In the genomic region with DNA sequence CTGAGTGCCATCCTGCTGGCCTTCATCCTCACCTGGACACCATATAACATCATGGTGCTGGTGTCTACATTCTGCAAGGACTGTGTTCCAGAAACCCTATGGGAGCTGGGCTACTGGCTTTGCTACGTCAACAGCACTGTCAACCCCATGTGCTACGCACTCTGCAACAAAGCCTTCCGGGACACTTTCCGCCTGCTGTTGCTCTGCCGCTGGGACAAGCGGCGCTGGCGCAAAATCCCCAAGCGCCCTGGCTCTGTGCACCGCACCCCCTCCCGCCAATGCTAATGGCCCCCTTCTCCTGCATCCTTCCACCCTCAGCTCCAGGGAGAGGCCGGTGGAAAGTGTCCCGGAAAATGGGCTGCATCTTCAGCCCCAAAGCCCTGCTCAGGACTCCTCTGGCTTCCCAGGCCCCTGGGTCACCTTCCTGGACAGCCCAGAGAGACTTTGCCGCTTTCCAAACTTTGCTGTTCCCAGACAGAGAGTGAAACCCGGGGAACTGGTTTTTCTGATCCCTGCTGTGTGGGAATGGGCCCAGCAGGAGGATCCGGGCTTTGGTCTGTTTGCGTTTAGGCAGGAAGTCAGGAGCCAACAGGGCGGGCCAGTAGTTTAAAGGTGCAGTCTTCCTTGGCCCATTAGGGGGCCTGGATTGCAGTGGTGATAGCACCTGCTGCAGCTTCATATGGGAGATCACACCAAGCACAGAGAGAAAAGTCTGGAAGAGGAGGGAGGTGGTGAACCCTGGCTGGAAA, we compare ENCODE assay signal across 9 mouse cellular contexts. TPM values are rescaled to one million over a fixed set of nuclear protein-coding genes. Genes with fewer than 3 reads are reported as not detected.
DNase-seq lines count a peak whose midpoint lies in the region; ATAC-seq and TF ChIP-seq lines count a peak whose summit lies in the region.
"Had no signal": no experiment of that assay in that cellular context is flagged by ENCODE, and none has a peak within 500 bp of the region (broad histone marks: within the 10 kb centered on the region; RNA-seq: fewer than 3 reads in every experiment).

No protein-coding gene starts in this region.

- DNase-seq in adrenal gland, postnatal 14 days: peak; percentile 13
- no peak for DNase-seq in adrenal gland, postnatal 36 days
- peak; percentile 89 for DNase-seq in R1 (ENCODE audit: low read depth, low spot score)
- peak; percentile 64 for DNase-seq in intestine, embryonic 14.5 days (ENCODE audit: low spot score)
- DNase-seq in thymus, adult 2 months: no peak
- no peak for DNase-seq in layer of hippocampus, postnatal 25 days (ENCODE audit: extremely low spot score in 1 of 2, low spot score in 1 of 2)
- no peak for DNase-seq in retina, postnatal 1 day

- TF ChIP-seq POLR2A in thymus, adult 2 months (IDR thresholded peaks at IDR 0.05; ENCODE audit: control insufficient read depth, extremely low read depth, insufficient read depth, low read length, poor library complexity): no peak

- no peak overlapping the region for H3K4me3 ChIP-seq in intestine, embryonic 14.5 days (ENCODE audit: low read depth, low read length)
- H3K4me3 ChIP-seq in liver, embryonic 16.5 days (ENCODE audit: low read depth, low read length): peak overlapping the region; percentile 10
- H3K4me3 ChIP-seq in thymus, adult 2 months (ENCODE audit: control insufficient read depth, insufficient read depth, low read length): no peak overlapping the region

- H3K4me2 ChIP-seq in intestine, embryonic 14.5 days (ENCODE audit: low read length): peak overlapping the region; percentile 40
- H3K4me2 ChIP-seq in liver, embryonic 16.5 days (ENCODE audit: low read depth, low read length): peak overlapping the region; percentile 33

- no peaks in the 10 kb centered on the region for H3K27me3 ChIP-seq in intestine, embryonic 14.5 days (replicated peaks; ENCODE audit: control insufficient read depth, insufficient read depth, low read length)
- no peaks in the 10 kb centered on the region for H3K27me3 ChIP-seq in liver, embryonic 16.5 days (ENCODE audit: control insufficient read depth, insufficient read depth, low read depth, low read length)
- H3K27me3 ChIP-seq in thymus, adult 2 months (ENCODE audit: control insufficient read depth, insufficient read depth, low read length): no peaks in the 10 kb centered on the region

- 22% methylated on average over 18 of the region's 18 CpGs for WGBS in intestine, embryonic 14.5 days
- WGBS in liver, embryonic 16.5 days (ENCODE audit: insufficient replicate concordance): 59% methylated on average over 18 of the region's 18 CpGs
- WGBS in thymus, adult 2 months: 87% methylated on average over 18 of the region's 18 CpGs

- H3K36me3 ChIP-seq in intestine, embryonic 14.5 days (ENCODE audit: control insufficient read depth, insufficient read depth, low read length): no peaks in the 10 kb centered on the region
- no peaks in the 10 kb centered on the region for H3K36me3 ChIP-seq in liver, embryonic 16.5 days (ENCODE audit: control insufficient read depth, insufficient read depth)
- no peaks in the 10 kb centered on the region for H3K36me3 ChIP-seq in thymus, adult 2 months (ENCODE audit: control insufficient read depth, insufficient read depth, low read length)

- H3K9me3 ChIP-seq in intestine, embryonic 14.5 days (ENCODE audit: control insufficient read depth, low read length): no peaks in the 10 kb centered on the region
- no peaks in the 10 kb centered on the region for H3K9me3 ChIP-seq in liver, embryonic 16.5 days (replicated peaks; ENCODE audit: control insufficient read depth, low read length)

- H3K4me1 ChIP-seq in intestine, embryonic 14.5 days (replicated peaks; ENCODE audit: control insufficient read depth, insufficient read depth, low read length): peaks cover 12% of the 10 kb centered on the region; the same call in 1 of the 2 replicates
- H3K4me1 ChIP-seq in liver, embryonic 16.5 days (ENCODE audit: control insufficient read depth, low read depth, low read length): no peaks in the 10 kb centered on the region
- H3K4me1 ChIP-seq in thymus, adult 2 months (replicated peaks; ENCODE audit: control insufficient read depth, insufficient read depth, low read length): no peaks in the 10 kb centered on the region

- H3K27ac ChIP-seq in intestine, embryonic 14.5 days (ENCODE audit: low read depth): peak overlapping the region; percentile 51; the same call in 1 of the 2 replicates
- no peak overlapping the region for H3K27ac ChIP-seq in liver, embryonic 16.5 days (ENCODE audit: low read length)
- no peak overlapping the region for H3K27ac ChIP-seq in thymus, adult 2 months (ENCODE audit: control insufficient read depth, insufficient read depth, low read length)
- H3K27ac ChIP-seq: macrophage had no signal

- H3K9ac ChIP-seq in intestine, embryonic 14.5 days (ENCODE audit: low read length): peak overlapping the region; percentile 29; the same call in 1 of the 2 replicates
- H3K9ac ChIP-seq in liver, embryonic 16.5 days (ENCODE audit: low read depth, low read length): no peak overlapping the region

- peak; percentile 76 for ATAC-seq in intestine, embryonic 14.5 days (replicated peaks; ENCODE audit: low FRiP score, low TSS enrichment, low read depth)
- peak; percentile 35; the same call in 1 of the 2 replicates for ATAC-seq in liver, embryonic 16.5 days (ENCODE audit: low read depth)

- no peak for TF ChIP-seq CTCF in thymus, adult 2 months (IDR thresholded peaks at IDR 0.05; ENCODE audit: borderline replicate concordance, control insufficient read depth, extremely low read depth, insufficient read depth, low read length, poor library complexity)

RNA-seq across cellular contexts. Expression of a gene that starts 15.6 kb away (rescaled TPM):
- 1.5 and 2.4 TPM in 2 replicates for total RNA-seq in adrenal gland, postnatal 14 days (2021)
- total RNA-seq in adrenal gland, postnatal 36 days (2021): 1 to 10 TPM; 1.3 TPM
- polyA plus RNA-seq in intestine, embryonic 14.5 days (2014; fragmentation: Nextera tagmentation; extraction: Ambion mirVana): 0.26 and 0.44 TPM in 2 replicates
- polyA plus RNA-seq in liver, embryonic 16.5 days (2015; fragmentation: Nextera tagmentation; extraction: Ambion mirVana): 0.02 TPM in 1 of 2 replicates, not detected in the other
- polyA plus RNA-seq in thymus, adult 2 months (2012; rRNA removed): 0.01 and 0.05 TPM in 2 replicates
- total RNA-seq in layer of hippocampus, postnatal 25 days (2021): 100 to 1,000 TPM; 188 to 200 TPM
- polyA plus RNA-seq: macrophage had no signal

RNA-seq across cellular contexts. Expression of a gene that starts 44.0 kb away (rescaled TPM):
- total RNA-seq in adrenal gland, postnatal 14 days (2021): 178 and 199 TPM in 2 replicates
- total RNA-seq in adrenal gland, postnatal 36 days (2021): 100 to 1,000 TPM; 354 to 445 TPM
- polyA plus RNA-seq in intestine, embryonic 14.5 days (2014; fragmentation: Nextera tagmentation; extraction: Ambion mirVana): 121 and 126 TPM in 2 replicates
- polyA plus RNA-seq in liver, embryonic 16.5 days (2015; fragmentation: Nextera tagmentation; extraction: Ambion mirVana): 133 and 137 TPM in 2 replicates
- polyA plus RNA-seq in thymus, adult 2 months (2012; rRNA removed): 154 and 165 TPM in 2 replicates
- total RNA-seq in layer of hippocampus, postnatal 25 days (2021): 100 to 1,000 TPM; 155 to 170 TPM

RNA-seq across cellular contexts. Expression of a gene that starts 56.4 kb away (rescaled TPM):
- 50.8 and 68.2 TPM in 2 replicates for total RNA-seq in adrenal gland, postnatal 14 days (2021)
- total RNA-seq in adrenal gland, postnatal 36 days (2021): 10 to 100 TPM; 52.3 to 71.2 TPM
- polyA plus RNA-seq in intestine, embryonic 14.5 days (2014; fragmentation: Nextera tagmentation; extraction: Ambion mirVana): 96.3 and 97.8 TPM in 2 replicates
- polyA plus RNA-seq in liver, embryonic 16.5 days (2015; fragmentation: Nextera tagmentation; extraction: Ambion mirVana): 40.0 and 48.3 TPM in 2 replicates
- polyA plus RNA-seq in thymus, adult 2 months (2012; rRNA removed): 49.2 and 54.7 TPM in 2 replicates
- total RNA-seq in layer of hippocampus, postnatal 25 days (2021): 10 to 100 TPM; 43.9 to 53.6 TPM

Comparison
In these comparisons a context has a peak if more than half of its experiments do, and no peak if none do; other contexts are left out.
1. DNase-seq: peak in adrenal gland, postnatal 14 days (single experiment), R1 (single experiment) and intestine, embryonic 14.5 days (single experiment); none in adrenal gland, postnatal 36 days (0 of 2), thymus, adult 2 months (single experiment), layer of hippocampus, postnatal 25 days (0 of 2) and retina, postnatal 1 day (single experiment).
2. RNA of a gene that starts 15.6 kb away (total RNA-seq): 188 to 200 TPM in layer of hippocampus, postnatal 25 days; 1.5 to 2.4 TPM in adrenal gland, postnatal 14 days and 1.3 TPM in adrenal gland, postnatal 36 days; every median in the first group is over 10 times any median in the second.